Comparison of ENCODE assay signal across 22 mouse cellular contexts in genomic region chr7:28758623-28759022, GRCm38 (mm10). TPM values are rescaled to one million over a fixed set of nuclear protein-coding genes. Genes with fewer than 3 reads are reported as not detected.
"Had no signal": no experiment of that assay in that cellular context is flagged by ENCODE, and none has a peak within 500 bp of the region (broad histone marks: within the 10 kb centered on the region; RNA-seq: fewer than 3 reads in every experiment).

No protein-coding gene starts in this region.

- DNase-seq: retina, postnatal 1 day; right cerebral cortex, adult 18-20 months; right cerebral cortex, postnatal 14 days; right cerebral cortex, postnatal 25 days; right cerebral cortex, postnatal 4 days; spleen, adult 18-20 months; thymus, adult 18-20 months; thymus, adult 2 months; thymus, postnatal 14 days; thymus, postnatal 25 days; thymus, postnatal 36 days; thymus, postnatal 4 days had no signal

- H3K9me3 ChIP-seq: neural tube, embryonic 13.5 days; neural tube, embryonic 15.5 days; stomach, embryonic 15.5 days had no signal

- H3K4me3 ChIP-seq: neural tube, embryonic 13.5 days; neural tube, embryonic 15.5 days; stomach, embryonic 15.5 days had no signal

- H3K27ac ChIP-seq: neural tube, embryonic 13.5 days; neural tube, embryonic 15.5 days; stomach, embryonic 15.5 days; stomach, postnatal 0 days had no signal

- H3K4me2 ChIP-seq: neural tube, embryonic 13.5 days; neural tube, embryonic 15.5 days; stomach, embryonic 15.5 days had no signal

- H3K9ac ChIP-seq: neural tube, embryonic 13.5 days; neural tube, embryonic 15.5 days; stomach, embryonic 15.5 days had no signal

- H3K27me3 ChIP-seq: stomach, embryonic 15.5 days had no signal

RNA-seq across cellular contexts. Expression of gene Ccer2, which starts 2.6 kb away (rescaled TPM):
- polyA plus RNA-seq: small intestine, adult 2 months; spleen, adult 2 months; stomach, embryonic 14.5 days; stomach, embryonic 15.5 days; stomach, embryonic 16.5 days; stomach, postnatal 0 days; testis, adult 2 months; urinary bladder, adult 2 months had no signal
